Mouse (Mus musculus) kidney, postnatal 36 days (tissue): Measurements from ENCODE around the gene Tktl1.
"Not testable (repeated sequence)": the region's sequence is repeated elsewhere in the genome, so short reads cannot be mapped to it uniquely, and the experiment has no call there.

Experiments
- DNase-seq, 2 experiments: peaks; one replicate each; pipeline ENCODE4 v3.0.0; 2021 to 2022; ENCODE audit warnings: mixed read lengths in 2 of 2

The Tktl1 gene

GRCm38 (mm10) chrX:74176959-74177358 is at the start of gene Tktl1:
Gene Tktl1, plus strand, starts transcription at chrX:74177259.
- no peak for DNase-seq

- DNase-seq = not testable (repeated sequence)
These were observed 41.8 kb upstream of the Tktl1 start, which contains the start of gene Mecp2 for GRCm38 (mm10) chrX:74135263-74135662. Gene Mecp2, minus strand, starts transcription at chrX:74135363.

- DNase-seq = no peak
These were observed 9.3 kb upstream of the Tktl1 start, which contains the start of gene Tex28 for GRCm38 (mm10) chrX:74167738-74168137. Gene Tex28, minus strand, starts transcription at chrX:74167838.

GRCm38 (mm10) chrX:74203556-74203955 is 26.5 kb downstream of the Tktl1 start:
- DNase-seq = no peak

- DNase-seq = no peak
These were observed 41.4 kb downstream of the Tktl1 start for GRCm38 (mm10) chrX:74218496-74218895.

GRCm38 (mm10) chrX:74219449-74219848 is 42.4 kb downstream of the Tktl1 start:
- no peak for DNase-seq

- DNase-seq = not testable (repeated sequence)
These were observed 43.0 kb downstream of the Tktl1 start for GRCm38 (mm10) chrX:74220099-74220498.

GRCm38 (mm10) chrX:74230038-74230437 is 53.0 kb downstream of the Tktl1 start:
- DNase-seq = no peak

GRCm38 (mm10) chrX:74233196-74233595 is 56.1 kb downstream of the Tktl1 start:
- no peak for DNase-seq

GRCm38 (mm10) chrX:74240332-74240731 is 63.3 kb downstream of the Tktl1 start:
- DNase-seq = no peak

- DNase-seq = peak in 1 of 2 experiments; percentile 12
These were observed 66.3 kb downstream of the Tktl1 start for GRCm38 (mm10) chrX:74243396-74243795.

- no peak for DNase-seq
These were observed 66.7 kb downstream of the Tktl1 start for GRCm38 (mm10) chrX:74243807-74244206.

GRCm38 (mm10) chrX:74244614-74245083 is 67.6 kb downstream of the Tktl1 start:
- DNase-seq = peak; percentile 29 to 54

GRCm38 (mm10) chrX:74245107-74245506 is 68.0 kb downstream of the Tktl1 start:
- no peak for DNase-seq

GRCm38 (mm10) chrX:74245687-74246086 is 68.6 kb downstream of the Tktl1 start:
- DNase-seq = peak; percentile 76 to 83

GRCm38 (mm10) chrX:74246213-74246681 is 69.2 kb downstream of the Tktl1 start:
- peak; percentile 89 to 91 for DNase-seq

- no peak for DNase-seq
These were observed 69.6 kb downstream of the Tktl1 start for GRCm38 (mm10) chrX:74246693-74247092.

GRCm38 (mm10) chrX:74248651-74249050 is 71.6 kb downstream of the Tktl1 start:
- DNase-seq = peak; percentile 57 to 83

- DNase-seq = peak; percentile 70 to 83
These were observed 72.6 kb downstream of the Tktl1 start, which contains the start of gene Flna for GRCm38 (mm10) chrX:74249615-74250014. Gene Flna, minus strand, starts transcription at chrX:74249820.

- peak; percentile 91 to 96 for DNase-seq
These were observed 77.3 kb downstream of the Tktl1 start, which contains the start of gene Emd for GRCm38 (mm10) chrX:74254153-74254887. Gene Emd, plus strand, starts transcription at chrX:74254687.

- DNase-seq = no peak
These were observed 78.0 kb downstream of the Tktl1 start for GRCm38 (mm10) chrX:74254888-74255565.

- DNase-seq = no peak
These were observed 80.7 kb downstream of the Tktl1 start for GRCm38 (mm10) chrX:74257746-74258145.
